Mouse (Mus musculus) adrenal gland, postnatal 36 days (tissue): ENCODE measurements around the gene Plet1. TPM values are rescaled to one million over a fixed set of nuclear protein-coding genes. Genes with fewer than 3 reads are reported as not detected.

ENCODE experiments used
- DNase-seq, 2 experiments: peaks; one replicate each; pipeline ENCODE4 v3.0.0; 2021; ENCODE audit warnings: mixed read lengths in 1 of 2
- total RNA-seq, 2 experiments: library from RNA; stranded (reverse); gene quantifications; 2 replicates each; pipeline ENCODE4 v1.2.3; 2021

Gene Plet1
- total RNA-seq, 2 experiments from 2014 or later, result not detected

DNA sequence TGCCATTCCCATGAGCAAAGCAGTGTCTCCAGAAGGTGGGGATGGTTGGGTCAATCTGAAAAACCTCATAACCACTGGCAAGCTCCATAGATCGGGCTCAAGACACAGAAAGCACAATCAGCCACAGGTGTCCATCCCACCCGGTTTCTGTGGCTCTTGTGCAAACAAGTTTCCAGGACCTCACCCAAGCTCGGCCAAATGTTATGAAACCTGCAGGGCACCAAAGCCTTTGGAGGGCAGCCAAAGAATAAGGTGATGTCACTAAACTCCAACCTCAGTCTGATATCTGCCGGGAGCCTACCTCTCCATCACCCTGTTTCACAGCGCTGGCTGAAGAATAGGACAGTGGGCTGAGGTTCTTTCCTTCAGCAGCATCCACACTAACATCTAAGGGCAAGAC lies 41.6 kb downstream of the Plet1 start:
- DNase-seq, result peak in 1 of 2 experiments; percentile 23

DNA sequence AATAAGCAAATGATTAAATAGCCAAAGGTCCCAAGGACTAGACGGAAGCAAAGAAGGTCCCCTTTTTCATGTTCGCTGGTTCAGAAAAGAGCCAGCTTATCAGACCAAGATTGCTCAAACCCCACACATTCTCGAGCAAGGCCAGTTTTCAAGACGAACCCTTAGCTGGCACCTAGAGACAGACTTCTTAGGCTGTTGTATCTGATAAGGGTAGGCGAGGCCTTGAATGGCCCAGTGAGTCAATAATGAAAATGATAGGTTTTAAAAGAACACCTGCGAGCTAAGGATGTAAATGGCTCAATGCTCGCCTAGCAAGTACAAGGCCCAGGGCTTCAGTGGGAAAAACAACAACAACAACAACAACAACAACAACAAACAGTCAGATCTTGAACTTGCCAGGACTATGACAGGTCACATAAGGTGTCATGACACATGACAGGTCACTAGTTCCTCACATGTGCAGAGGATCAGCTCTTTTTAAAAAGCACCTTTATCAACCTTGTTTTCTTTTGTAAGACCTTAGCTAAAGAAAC lies 42.3 kb downstream of the Plet1 start:
- no peak for DNase-seq

DNA sequence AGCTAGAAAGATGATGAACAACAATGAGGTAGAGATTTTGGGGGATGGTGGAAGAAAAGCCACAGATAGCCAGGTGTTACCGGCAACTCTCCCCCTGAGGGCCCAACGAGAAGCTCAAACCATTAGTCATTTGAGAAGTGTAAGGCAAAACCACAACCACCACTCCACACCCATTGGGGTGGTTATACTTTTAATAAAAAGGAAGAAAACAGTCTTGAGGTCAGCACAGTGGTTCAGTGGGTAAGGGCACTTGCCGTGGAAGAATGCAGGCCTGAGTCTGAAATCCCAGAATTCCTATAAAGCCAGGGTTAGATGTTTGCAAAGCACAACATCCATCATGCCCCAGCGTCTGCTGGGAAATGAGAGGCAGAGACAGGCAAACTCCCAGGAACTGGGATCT lies 43.0 kb downstream of the Plet1 start:
- no peak for DNase-seq

DNA sequence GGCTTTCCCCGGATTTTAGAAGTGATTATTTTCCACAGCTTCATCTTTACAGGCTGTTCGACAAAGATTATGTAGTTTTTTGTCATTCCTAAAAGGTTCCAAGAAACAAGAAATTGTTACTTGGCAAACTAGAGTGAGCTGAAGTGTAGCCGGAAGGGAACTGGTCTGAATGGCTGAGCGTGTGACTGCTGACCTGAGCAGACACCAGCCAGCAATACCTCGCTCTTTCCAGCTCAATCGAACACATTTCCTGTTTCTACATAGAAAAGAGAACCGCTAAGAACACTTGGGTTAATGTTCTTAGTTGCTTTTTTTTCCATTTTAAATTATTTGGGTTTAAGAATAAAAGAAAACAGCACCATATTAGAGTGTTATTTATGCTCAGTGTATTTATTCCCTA lies 45.8 kb downstream of the Plet1 start:
- no peak for DNase-seq

DNA sequence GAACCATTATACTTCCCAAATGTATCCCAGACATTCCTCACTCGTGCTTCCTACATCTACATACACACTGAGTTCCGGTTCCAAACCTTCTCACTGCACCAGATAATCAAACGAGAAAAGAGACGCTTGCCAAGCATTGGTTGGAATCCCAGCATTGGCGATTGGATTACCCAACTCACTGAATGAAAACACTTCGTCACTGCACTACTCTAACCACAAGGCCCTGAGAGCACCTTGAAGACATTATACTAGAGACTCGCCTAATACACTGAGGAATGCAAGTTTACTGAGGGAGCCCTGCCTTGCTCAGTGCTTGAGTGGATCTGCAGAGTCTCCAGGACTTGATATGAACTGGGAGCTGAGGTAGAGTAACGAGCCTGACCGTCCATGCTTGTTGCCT lies 48.1 kb downstream of the Plet1 start:
- no peak for DNase-seq

DNA sequence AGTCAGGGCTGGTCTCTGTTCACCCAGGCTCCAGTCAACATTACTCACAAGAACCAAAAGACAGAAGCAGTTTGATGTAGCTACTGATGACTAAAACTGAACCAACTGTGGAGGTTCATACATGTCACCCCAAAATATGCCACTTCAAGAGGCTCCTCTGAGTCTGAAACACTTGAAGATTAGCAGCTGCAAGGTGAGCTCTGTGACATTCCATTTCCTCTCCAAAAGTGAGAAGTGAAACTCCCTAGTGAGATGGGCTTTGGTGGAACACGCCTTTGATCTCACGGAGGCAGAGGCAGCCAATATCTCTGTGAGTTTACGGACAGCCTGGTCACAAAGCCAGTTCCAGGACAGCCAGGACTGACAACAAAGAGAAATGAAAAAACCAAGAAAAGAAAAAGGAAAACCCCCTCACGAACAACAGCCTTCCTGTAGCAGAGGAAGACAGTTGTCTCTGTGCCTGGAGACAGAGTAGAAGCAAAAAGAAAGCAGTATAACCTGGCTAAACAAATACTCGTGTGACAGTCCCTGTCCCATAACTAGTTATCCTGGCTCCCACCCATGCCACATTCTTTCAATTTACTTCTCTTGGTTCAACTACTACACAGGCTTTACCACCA lies 53.6 kb downstream of the Plet1 start:
- DNase-seq, result no peak

DNA sequence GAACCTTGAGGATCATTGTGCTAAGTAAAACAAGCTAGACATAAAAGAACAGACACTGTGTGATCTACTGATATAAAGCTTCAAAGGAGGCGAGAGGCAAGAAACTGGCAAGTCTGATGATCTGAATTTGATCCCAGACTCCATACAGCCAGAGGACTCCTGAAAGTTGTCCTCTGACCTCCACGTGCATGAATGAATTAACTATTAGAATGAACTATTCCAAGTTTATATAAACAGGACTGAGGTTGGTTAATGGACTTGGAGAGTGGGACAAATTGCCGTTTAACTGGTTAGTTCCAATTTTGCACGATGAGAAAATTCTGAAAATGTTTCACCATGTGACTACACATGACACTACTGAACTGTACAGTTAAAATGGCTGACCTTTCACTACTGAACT lies 54.6 kb downstream of the Plet1 start:
- no peak for DNase-seq

DNA sequence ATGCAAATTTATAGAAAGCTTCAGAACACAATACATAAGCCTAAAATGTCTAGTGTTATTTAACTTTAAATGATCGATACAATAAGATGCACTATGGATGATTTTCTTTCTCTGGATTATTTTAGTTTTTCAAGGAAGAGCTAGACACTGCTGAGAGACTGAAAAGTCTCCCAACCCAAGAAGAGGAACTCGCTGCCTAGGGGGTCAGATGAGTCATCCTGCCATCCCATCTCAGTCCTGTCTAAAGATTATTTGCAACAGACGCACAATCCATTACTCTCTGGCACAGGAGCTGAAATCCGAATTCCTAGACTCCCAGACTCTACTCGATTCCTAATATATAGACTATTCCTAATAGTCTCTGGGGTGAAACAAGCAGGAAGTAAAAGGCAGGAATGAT lies 57.9 kb downstream of the Plet1 start:
- no peak for DNase-seq

DNA sequence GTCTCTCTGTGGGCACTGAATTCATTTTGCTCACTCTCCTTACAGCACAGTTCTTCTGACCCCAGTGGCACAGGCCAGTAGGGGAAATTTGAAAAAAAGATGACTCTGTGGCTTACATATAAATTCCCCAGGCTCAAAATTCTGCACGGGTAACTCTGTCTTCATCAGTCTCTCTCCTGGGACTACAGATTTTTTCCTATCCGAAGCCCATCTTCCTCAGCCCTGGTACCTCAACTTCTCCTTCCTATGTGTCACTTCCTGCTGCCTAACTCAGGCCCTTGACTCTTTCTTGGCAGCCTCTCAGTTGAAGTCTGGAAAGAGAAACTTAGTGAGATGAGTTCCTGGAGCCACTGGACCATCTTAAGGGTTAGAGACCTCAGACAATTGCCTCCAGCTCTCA lies 59.2 kb downstream of the Plet1 start:
- DNase-seq, result no peak

DNA sequence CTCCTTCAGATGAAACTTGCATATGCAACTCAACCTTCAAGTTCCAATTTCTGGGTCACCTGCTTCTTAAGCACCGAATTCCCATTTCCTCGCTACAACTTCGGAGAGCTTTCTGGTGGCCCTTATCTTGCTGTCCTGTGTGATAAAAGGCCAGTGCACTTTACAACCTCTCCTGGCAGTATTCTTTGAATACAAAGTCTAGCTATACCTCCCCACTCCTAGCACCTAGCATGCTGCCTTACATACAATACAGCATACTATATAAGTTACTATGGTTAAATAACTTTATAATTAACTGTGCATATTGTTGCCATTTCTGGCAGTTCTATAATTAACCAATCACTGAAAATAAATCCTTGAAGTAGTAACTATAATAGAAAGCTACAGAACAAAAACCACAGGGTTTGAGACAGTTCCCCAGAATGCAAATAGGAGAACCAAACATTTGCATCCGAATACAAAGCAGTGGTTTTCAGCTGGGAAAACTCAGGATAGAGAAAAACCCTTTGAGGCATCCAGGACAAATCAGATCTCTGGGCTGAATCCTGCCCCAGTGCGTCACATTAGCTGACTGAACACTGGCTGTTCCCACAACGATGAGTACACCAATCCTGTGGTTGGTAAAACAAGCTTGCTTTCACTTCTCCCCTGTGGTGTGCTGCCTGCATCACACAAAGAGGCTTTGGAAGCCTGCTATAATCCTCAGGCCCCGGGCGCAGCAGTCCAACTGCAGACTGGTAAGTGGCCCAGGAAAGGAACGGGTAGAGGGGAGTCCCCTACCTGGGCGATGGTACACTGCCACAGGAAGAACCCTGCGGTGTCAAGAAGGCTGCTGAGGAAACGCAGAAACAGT lies 60.1 kb downstream of the Plet1 start, which contains the start of gene Il18:
Gene Il18, plus strand, starts transcription at position 587 of the 853 bp plus-strand sequence.
- DNase-seq, result peak; percentile 44 to 57

DNA sequence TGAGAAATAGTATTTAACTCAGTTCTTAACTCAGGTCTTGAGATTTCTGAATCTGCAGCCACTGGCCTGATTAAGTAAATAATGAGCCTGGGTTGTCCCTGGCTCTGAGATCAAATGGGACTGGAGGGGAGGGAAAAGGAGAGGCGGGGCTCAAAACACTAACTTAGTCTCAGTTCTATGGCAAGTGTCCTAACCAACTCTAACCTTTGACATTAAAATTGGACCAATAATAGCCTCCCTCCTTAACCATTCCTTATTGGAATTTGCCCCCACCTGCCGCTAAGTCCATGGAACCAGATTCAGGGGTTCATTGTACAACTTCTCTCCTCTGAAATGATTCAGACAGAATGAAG lies 60.7 kb downstream of the Plet1 start, which contains the start of gene Bco2:
Gene Bco2, minus strand, starts transcription at position 88 of the 353 bp plus-strand sequence.
- peak in 1 of 2 experiments; percentile 34 for DNase-seq

Other genes starting within 250 kb of the Plet1 start
- 1,000 to 10,000 TPM; 1,100 to 1,109 TPM for gene Rpl10-ps3, start 149.6 kb upstream of the Plet1 start, total RNA-seq
- 10 to 100 TPM; 59.2 to 88.5 TPM for gene Pts, start 34.2 kb downstream of the Plet1 start, total RNA-seq
- 1 to 10 TPM; 4.3 to 5.5 TPM for gene Il18, start 60.3 kb downstream of the Plet1 start, total RNA-seq
- 1 to 10 TPM; 2.7 to 5.7 TPM for gene Bco2, start 60.7 kb downstream of the Plet1 start, total RNA-seq
- gene Tex12, start 66.8 kb downstream of the Plet1 start, total RNA-seq, result not detected
- gene Sdhd, start 109.3 kb downstream of the Plet1 start, total RNA-seq, result 100 to 1,000 TPM; 261 to 290 TPM
- 100 to 1,000 TPM; 196 to 200 TPM for gene Timm8b, start 109.4 kb downstream of the Plet1 start, total RNA-seq
- 1 to 10 TPM; 2.2 to 2.3 TPM for gene Pih1d2, start 122.8 kb downstream of the Plet1 start, total RNA-seq
- gene Nkapd1, start 122.9 kb downstream of the Plet1 start, total RNA-seq, result 10 to 100 TPM; 19.5 to 26.4 TPM
- 100 to 1,000 TPM; 161 to 169 TPM for gene Dlat, start 165.3 kb downstream of the Plet1 start, total RNA-seq
- gene Dixdc1, start 245.0 kb downstream of the Plet1 start, total RNA-seq, result 1 to 10 TPM; 5.6 to 6.2 TPM